ENCODE assay signal across 19 mouse cellular contexts in genomic region chr16:44717838-44718237, GRCm38 (mm10). TPM values are rescaled to one million over a fixed set of nuclear protein-coding genes. Genes with fewer than 3 reads are reported as not detected.
DNase-seq lines count a peak whose midpoint lies in the region; ATAC-seq and TF ChIP-seq lines count a peak whose summit lies in the region.
"Had no signal": no experiment of that assay in that cellular context is flagged by ENCODE, and none has a peak within 500 bp of the region (broad histone marks: within the 10 kb centered on the region; RNA-seq: fewer than 3 reads in every experiment).

No protein-coding gene starts in this region.

- peak; percentile 27 for TF ChIP-seq RAD21 in CH12.LX (IDR thresholded peaks at IDR 0.05; ENCODE audit: low read depth, low read length)

- in situ Hi-C loops in CH12.LX (cut with MboI; ENCODE audit: low pct_ligation_motif_present, low pct_unique_long_range_greater_than_20kb, low sequenced_read_pairs) = loop anchor here (25.0 kb wide), 1 partner anchor 431 kb away; no protein-coding TSS in a partner anchor

- no peak for DNase-seq in heart, adult 2 months
- DNase-seq in heart, postnatal 25 days (ENCODE audit: low spot score) = no peak
- no peak for DNase-seq in left cerebral cortex, adult 2 months (ENCODE audit: extremely low spot score in 1 of 2, low spot score in 2 of 2)
- no peak for DNase-seq in left cerebral cortex, adult 8-10 months (ENCODE audit: low spot score in 2 of 2)
- DNase-seq in CH12.LX (ENCODE audit: extremely low read depth) (no peak), NIH3T3 (ENCODE audit: low read depth) (peak; percentile 16)
- DNase-seq: adrenal gland, adult 8-10 months; cerebellum, adult 11 months; kidney, adult 18-20 months; kidney, postnatal 25 days; right cerebral cortex, postnatal 14 days; thymus, postnatal 25 days had no signal

- no peak overlapping the region for H3K4me2 ChIP-seq in CH12.LX (ENCODE audit: insufficient read depth, low read depth, poor library complexity, severe bottlenecking)
- H3K4me2 ChIP-seq in neural tube, embryonic 15.5 days = no peak overlapping the region
- H3K4me2 ChIP-seq: heart, embryonic 15.5 days; hindbrain, embryonic 13.5 days; limb, embryonic 15.5 days; lung, embryonic 15.5 days; stomach, embryonic 15.5 days had no signal

- no peak overlapping the region for H3K9ac ChIP-seq in heart, adult 2 months (ENCODE audit: low read depth, low read length)
- no peak overlapping the region for H3K9ac ChIP-seq in CH12.LX (ENCODE audit: insufficient read depth, low read depth)
- H3K9ac ChIP-seq in neural tube, embryonic 15.5 days (replicated peaks) = no peak overlapping the region
- H3K9ac ChIP-seq: heart, embryonic 15.5 days; hindbrain, embryonic 13.5 days; limb, embryonic 15.5 days; lung, embryonic 15.5 days; stomach, embryonic 15.5 days had no signal

- no peaks in the 10 kb centered on the region for H3K9me3 ChIP-seq in CH12.LX (replicated peaks; ENCODE audit: low read length)
- H3K9me3 ChIP-seq in neural tube, embryonic 15.5 days (replicated peaks) = no peaks in the 10 kb centered on the region
- H3K9me3 ChIP-seq: heart, embryonic 15.5 days; hindbrain, embryonic 13.5 days; limb, embryonic 15.5 days; lung, embryonic 15.5 days; stomach, embryonic 15.5 days had no signal

- H3K4me1 ChIP-seq in heart, adult 2 months (ENCODE audit: control insufficient read depth, insufficient read depth, low read length) = peaks cover 1% of the 10 kb centered on the region
- peaks cover 0 to 21% of the 10 kb centered on the region in 2 experiments; a peak in 2 of 4 replicates for H3K4me1 ChIP-seq in CH12.LX (ENCODE audit: control insufficient read depth in 1 of 2, insufficient read depth in 2 of 2)
- peaks cover 5% of the 10 kb centered on the region; the same call in 1 of the 2 replicates for H3K4me1 ChIP-seq in neural tube, embryonic 15.5 days
- H3K4me1 ChIP-seq: stomach, embryonic 15.5 days had no signal

- H3K27ac ChIP-seq in heart, adult 2 months = no peak overlapping the region
- H3K27ac ChIP-seq in left cerebral cortex, adult 2 months = no peak overlapping the region
- no peak overlapping the region for H3K27ac ChIP-seq in CH12.LX (ENCODE audit: insufficient read depth, low read depth)
- no peak overlapping the region for H3K27ac ChIP-seq in neural tube, embryonic 15.5 days (replicated peaks)
- H3K27ac ChIP-seq: heart, embryonic 15.5 days; hindbrain, embryonic 13.5 days; lung, embryonic 15.5 days; stomach, embryonic 15.5 days had no signal

- ATAC-seq in neural tube, embryonic 15.5 days (ENCODE audit: low FRiP score) = no peak
- ATAC-seq: CD4-positive, CD25-positive, alpha-beta regulatory T cell, adult 4 months had no signal

- dilution Hi-C loops in CH12.LX (cut with MboI; ENCODE audit: extremely low pct_ligation_motif_present, extremely low pct_unique_long_range_greater_than_20kb, low sequenced_read_pairs) = no loop called here

- peak; percentile 54 for TF ChIP-seq CTCF in heart, adult 2 months (IDR thresholded peaks at IDR 0.05)
- TF ChIP-seq CTCF in left cerebral cortex, adult 2 months (IDR thresholded peaks at IDR 0.05) = peak; percentile 58
- TF ChIP-seq CTCF in CH12.LX (conservative IDR thresholded peaks at IDR 0.05 in 1 of 2, IDR thresholded peaks at IDR 0.05 in 1 of 2; ENCODE audit: low read depth in 2 of 2, low read length in 2 of 2) = peak in 1 of 2 experiments; percentile 48; a peak in 2 of 4 replicates

- H3K4me3 ChIP-seq in heart, adult 2 months = no peak overlapping the region
- no peak overlapping the region for H3K4me3 ChIP-seq in left cerebral cortex, adult 2 months
- no peak overlapping the region for H3K4me3 ChIP-seq in CH12.LX (replicated peaks in 1 of 3; ENCODE audit: low read depth in 2 of 3, low read length in 2 of 3, poor library complexity in 1 of 3)
- no peak overlapping the region for H3K4me3 ChIP-seq in neural tube, embryonic 15.5 days (replicated peaks)
- H3K4me3 ChIP-seq: heart, embryonic 15.5 days; hindbrain, embryonic 13.5 days; limb, embryonic 15.5 days; lung, embryonic 15.5 days; stomach, embryonic 15.5 days had no signal

- 75% methylated on average over 2 of the region's 2 CpGs for WGBS in heart, adult 2 months
- WGBS in neural tube, embryonic 15.5 days = 83% methylated on average over 2 of the region's 2 CpGs

- no peaks in the 10 kb centered on the region for H3K79me2 ChIP-seq in heart, adult 2 months (replicated peaks; ENCODE audit: control insufficient read depth, insufficient read depth, low read length)
- no peaks in the 10 kb centered on the region for H3K79me2 ChIP-seq in CH12.LX (replicated peaks; ENCODE audit: control insufficient read depth, extremely low read depth, insufficient read depth, poor library complexity, severe bottlenecking)

- intact Hi-C loops in heart, adult 2 months (cut with DNase I) = loop anchor here (10.0 kb wide), 1 partner anchor 233 kb away; no protein-coding TSS in a partner anchor
- intact Hi-C loops in heart, postnatal 25 days (cut with DNase I) = no loop called here
- intact Hi-C loops in left cerebral cortex, adult 2 months (cut with DNase I) = loop anchor here (10.0 kb wide), 1 partner anchor 233 kb away; no protein-coding TSS in a partner anchor

- H3K27me3 ChIP-seq in heart, adult 2 months (ENCODE audit: control insufficient read depth, insufficient read depth, low read length) = no peaks in the 10 kb centered on the region
- no peaks in the 10 kb centered on the region for H3K27me3 ChIP-seq in CH12.LX (replicated peaks)
- no peaks in the 10 kb centered on the region for H3K27me3 ChIP-seq in neural tube, embryonic 15.5 days (replicated peaks)
- H3K27me3 ChIP-seq: heart, embryonic 15.5 days; hindbrain, embryonic 13.5 days; limb, embryonic 15.5 days; lung, embryonic 15.5 days; stomach, embryonic 15.5 days had no signal

- no peaks in the 10 kb centered on the region for H3K36me3 ChIP-seq in heart, adult 2 months (ENCODE audit: control insufficient read depth, insufficient read depth, low read length)
- H3K36me3 ChIP-seq in CH12.LX (replicated peaks in 1 of 2; ENCODE audit: control insufficient read depth in 1 of 2, insufficient read depth in 1 of 2, low read length in 1 of 2) = peaks cover 8 to 28% of the 10 kb centered on the region in 2 experiments
- peaks cover 11% of the 10 kb centered on the region; the same call in 1 of the 2 replicates for H3K36me3 ChIP-seq in neural tube, embryonic 15.5 days
- H3K36me3 ChIP-seq: heart, embryonic 15.5 days; lung, embryonic 15.5 days; stomach, embryonic 15.5 days had no signal

- no peak for TF ChIP-seq POLR2A in heart, adult 2 months (IDR thresholded peaks at IDR 0.05; ENCODE audit: insufficient read depth, low read depth, low read length)
- no peak for TF ChIP-seq POLR2A in CH12.LX (IDR thresholded peaks at IDR 0.05; ENCODE audit: low read depth, low read length)

- no peak for TF ChIP-seq EP300 in heart, adult 2 months (IDR thresholded peaks at IDR 0.05; ENCODE audit: insufficient read depth, low read depth, low read length)
- TF ChIP-seq EP300 in CH12.LX (IDR thresholded peaks at IDR 0.05; ENCODE audit: low read length) = no peak

TF ChIP-seq in CH12.LX, 34 proteins besides CTCF, POLR2A, EP300 and RAD21:
- TF ChIP-seq POLR2AphosphoS2 (IDR thresholded peaks at IDR 0.05; ENCODE audit: low read depth, low read length) (0 out of 2 replicates have a peak, but pooled peaks have one; percentile 25), MXI1 (IDR thresholded peaks at IDR 0.05; ENCODE audit: low read depth, low read length) (no peak), MAZ (IDR thresholded peaks at IDR 0.05; ENCODE audit: low read depth, low read length) (no peak), NRF1 (IDR thresholded peaks at IDR 0.05; ENCODE audit: low read depth, low read length) (no peak)
TF ChIP-seq in CH12.LX: peak in this region for 1.

RNA-seq across cellular contexts. Expression of gene Nepro, which starts 6.3 kb away (rescaled TPM):
- total RNA-seq in heart, adult 2 months (2021) = 1 to 10 TPM; 4.0 to 4.9 TPM
- 1.3 and 2.9 TPM in 2 replicates for polyA plus RNA-seq in heart, adult 2 months (2012; rRNA removed)
- 1 to 10 TPM; 3.5 to 4.2 TPM for total RNA-seq in heart, postnatal 25 days (2021)
- 1 to 10 TPM; 4.8 to 5.0 TPM for total RNA-seq in left cerebral cortex, adult 2 months (2021)
- total RNA-seq in left cerebral cortex, adult 8-10 months (2022) = 1 to 10 TPM; 3.7 to 6.0 (median 5.4) TPM
- total RNA-seq in CH12.LX (2012; rRNA removed) (14.0 and 17.5 TPM in 2 replicates), CH12.LX (2014; rRNA removed) (35.4 and 42.2 TPM in 2 replicates)
- 34.2 and 34.5 TPM in 2 replicates for polyA plus RNA-seq in CH12.LX (2012; ENCODE audit: insufficient read length, low read depth)
- polyA plus RNA-seq in neural tube, embryonic 15.5 days (2015; fragmentation: Nextera tagmentation; extraction: Ambion mirVana) = 3.4 and 4.5 TPM in 2 replicates

RNA-seq across cellular contexts. Expression of gene Gtpbp8, which starts 28.3 kb away (rescaled TPM):
- total RNA-seq in heart, adult 2 months (2021) = 1 to 10 TPM; 8.1 to 9.9 TPM
- 3.2 and 4.4 TPM in 2 replicates for polyA plus RNA-seq in heart, adult 2 months (2012; rRNA removed)
- 10 to 100 TPM in 1 of 2 experiments, 1 to 10 TPM in 1; 9.8 to 13.0 TPM for total RNA-seq in heart, postnatal 25 days (2021)
- 10 to 100 TPM; 24.4 to 25.7 TPM for total RNA-seq in left cerebral cortex, adult 2 months (2021)
- 10 to 100 TPM; 21.0 to 26.3 (median 23.4) TPM for total RNA-seq in left cerebral cortex, adult 8-10 months (2022)
- 19.6 and 20.9 TPM in 2 replicates for total RNA-seq in CH12.LX (2012; rRNA removed)
- total RNA-seq in CH12.LX (2014; rRNA removed) = 38.8 and 44.1 TPM in 2 replicates
- polyA plus RNA-seq in CH12.LX (2012; ENCODE audit: insufficient read length, low read depth) = 24.2 and 28.1 TPM in 2 replicates
- polyA plus RNA-seq in neural tube, embryonic 15.5 days (2015; fragmentation: Nextera tagmentation; extraction: Ambion mirVana) = 35.3 and 36.1 TPM in 2 replicates

RNA-seq across cellular contexts. Expression of gene Cd200r1, which starts 47.7 kb away (rescaled TPM):
- total RNA-seq in heart, adult 2 months (2021) = under 1 TPM; 0.32 to 0.42 TPM
- polyA plus RNA-seq in heart, adult 2 months (2012; rRNA removed) = 0.23 and 0.82 TPM in 2 replicates
- total RNA-seq in heart, postnatal 25 days (2021) = under 1 TPM; 0.48 to 0.49 TPM
- 1 to 10 TPM; 1.0 to 1.1 TPM for total RNA-seq in left cerebral cortex, adult 2 months (2021)
- 1 to 10 TPM in 1 of 4 experiments, under 1 TPM in 3; 0.67 to 1.0 (median 0.91) TPM for total RNA-seq in left cerebral cortex, adult 8-10 months (2022)
- total RNA-seq in CH12.LX (2012; rRNA removed) (1.2 and 2.2 TPM in 2 replicates), CH12.LX (2014; rRNA removed) (5.3 and 5.4 TPM in 2 replicates)
- polyA plus RNA-seq in CH12.LX (2012; ENCODE audit: insufficient read length, low read depth) = 1.3 and 2.5 TPM in 2 replicates
- 0.59 and 0.66 TPM in 2 replicates for polyA plus RNA-seq in neural tube, embryonic 15.5 days (2015; fragmentation: Nextera tagmentation; extraction: Ambion mirVana)
